Mouse (Mus musculus) MEL (cell line): ENCODE data around the gene Tmcc3.

Source experiments
- ELF1 ChIP-seq: IDR thresholded peaks from 2 replicates; pipeline ENCODE4 v1.6.1; 2014; ENCODE audit warnings: low read depth, mild to moderate bottlenecking, inconsistent platforms, low read length, improper control_type of control experiment, moderate library complexity
- MAX ChIP-seq: IDR thresholded peaks from 2 replicates; pipeline ENCODE4 v1.6.1; 2011; ENCODE audit warnings: low read length, improper control_type of control experiment
- POLR2AphosphoS5 ChIP-seq: IDR thresholded peaks from 2 replicates; pipeline ENCODE4 v1.6.1; 2012; ENCODE audit warnings: low read depth, borderline replicate concordance, mild to moderate bottlenecking, inconsistent platforms, low read length, moderate library complexity, mixed read lengths
- ZNF384 ChIP-seq: IDR thresholded peaks from 2 replicates; pipeline ENCODE4 v1.6.1; 2012; ENCODE audit warnings: low read depth, mild to moderate bottlenecking, inconsistent platforms, low read length, improper control_type of control experiment

- TF ChIP-seq MAX: no peak
- no peak for TF ChIP-seq ZNF384
- no peak for TF ChIP-seq ELF1
- no peak for TF ChIP-seq POLR2AphosphoS5
Measured at GRCm38 (mm10) chr10:94282179-94282578, 29.6 kb upstream of the Tmcc3 start.
